Mouse (Mus musculus) skeletal muscle tissue, adult 2 months (tissue): ENCODE measurements around the gene Ago1.
A peak's percentile ranks its signal among the peaks of the same experiment; 100 is the strongest.

ENCODE experiments used
- DNase-seq: peaks from one replicate; pipeline ENCODE4 v3.0.0-alpha.2; 2012; ENCODE audit warnings: low read depth, low spot score

Ago1 gene

GRCm38 (mm10) chr4:126412526-126412925 is 55.9 kb downstream of the Ago1 start:
- DNase-seq = peak; percentile 28
